Mouse (Mus musculus) left cerebral cortex, postnatal 4 days (tissue): ENCODE data around the gene Acvr2a. TPM values are rescaled to one million over a fixed set of nuclear protein-coding genes. Genes with fewer than 3 reads are reported as not detected.
A peak's percentile ranks its signal among the peaks of the same experiment; 100 is the strongest.

ENCODE experiments used
- DNase-seq: peaks from one replicate; pipeline ENCODE4 v3.0.0-alpha.2; 2022
- intact Hi-C: fragments of 180-260 bp; cut with DNase I; formaldehyde crosslinking; loops from one replicate; pipeline ENCODE4 v1.15.1; 2025
- total RNA-seq, 2 experiments: library from RNA; stranded (reverse); gene quantifications; 2 replicates each; pipeline ENCODE4 v1.2.3; 2021

Gene Acvr2a
- total RNA-seq = 10 to 100 TPM; 72.8 to 91.2 TPM

DNA sequence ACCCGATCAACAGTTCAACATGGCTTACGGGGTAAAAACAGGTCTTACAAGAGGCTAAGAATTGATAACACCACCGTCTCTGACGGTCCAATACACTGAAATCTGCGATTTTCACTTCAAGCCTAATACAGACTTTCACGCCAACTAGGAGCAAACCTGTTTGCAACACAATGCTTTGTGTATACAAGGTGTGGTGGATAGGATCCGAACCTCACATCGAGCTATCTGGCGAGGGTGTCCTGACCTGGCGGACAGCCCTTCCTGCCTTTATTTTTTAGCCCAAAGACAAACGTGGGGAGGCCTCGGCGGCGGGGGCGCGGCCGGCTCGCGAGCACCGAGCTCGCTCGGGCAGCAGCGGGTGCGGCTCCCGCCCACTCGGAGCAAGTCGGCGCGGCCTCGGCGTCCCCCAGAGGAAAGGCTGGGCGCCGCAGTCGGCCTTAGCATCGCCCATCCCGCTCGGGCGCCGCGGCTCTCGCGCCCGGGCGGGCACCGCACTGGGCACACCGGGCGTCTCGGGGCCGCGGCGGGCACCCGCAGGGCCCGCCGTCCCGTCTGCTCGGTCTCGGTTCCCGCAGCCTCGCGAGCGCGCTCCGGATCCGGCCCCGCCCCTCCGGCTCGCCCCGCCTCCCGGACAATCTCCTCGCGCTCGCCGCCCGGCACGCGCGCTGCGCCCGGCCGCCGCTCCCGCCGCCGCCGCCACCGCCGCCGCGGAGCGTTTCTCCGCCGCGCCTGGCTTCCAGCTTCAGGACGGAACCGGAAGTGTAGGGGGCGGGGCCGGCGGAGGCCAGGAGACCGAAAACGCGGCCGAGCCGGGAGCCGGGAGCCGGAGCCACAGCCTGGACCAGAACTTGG lies at the start of gene Acvr2a:
TSS of gene Acvr2a (plus strand) at position 739 of the 852 bp plus-strand sequence.
- intact Hi-C loops = loop anchor here (10.0 kb wide), 1 partner anchor 819 kb away; no protein-coding TSS in a partner anchor
- peak; percentile 94 for DNase-seq

DNA sequence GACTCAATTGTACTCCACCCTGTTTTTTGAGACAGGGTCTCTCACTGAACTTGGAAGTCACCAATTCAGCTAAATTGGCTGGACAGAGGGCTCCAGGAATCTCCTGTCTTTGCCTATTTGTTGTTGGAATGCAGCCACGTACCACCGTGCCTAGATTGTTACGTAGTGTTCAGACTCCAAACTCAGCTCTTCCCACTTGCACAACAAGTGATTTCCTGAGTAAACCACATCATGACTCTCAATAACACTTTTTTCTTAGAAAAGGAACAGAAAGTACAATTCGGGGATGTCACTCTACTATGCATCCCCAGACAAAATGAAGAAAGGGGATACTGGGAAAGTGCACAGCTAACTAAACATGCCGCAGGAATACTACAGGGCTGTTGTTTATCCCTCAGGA lies 47.4 kb upstream of the Acvr2a start:
- no peak for DNase-seq
- intact Hi-C loops = no loop called here

DNA sequence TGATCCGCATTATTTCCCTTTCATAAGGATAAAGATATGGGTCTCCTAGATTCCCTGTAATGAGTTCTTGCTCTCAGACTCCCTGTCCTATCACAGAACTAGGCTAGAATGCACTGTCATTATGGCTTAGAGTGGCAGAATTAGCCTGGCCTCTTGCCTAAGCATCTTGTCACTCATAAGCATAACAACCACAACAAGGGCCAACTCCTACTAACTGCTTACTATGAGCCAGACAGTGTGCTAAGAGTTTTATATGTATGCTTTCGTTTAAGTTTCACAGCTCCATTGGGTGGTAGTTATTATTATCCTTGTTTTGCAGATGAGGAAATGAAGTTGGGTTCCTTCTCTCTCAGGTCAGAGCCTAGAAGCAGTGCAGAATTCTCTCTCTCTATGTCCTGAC lies 46.1 kb upstream of the Acvr2a start:
- no peak for DNase-seq
- intact Hi-C loops = no loop called here

DNA sequence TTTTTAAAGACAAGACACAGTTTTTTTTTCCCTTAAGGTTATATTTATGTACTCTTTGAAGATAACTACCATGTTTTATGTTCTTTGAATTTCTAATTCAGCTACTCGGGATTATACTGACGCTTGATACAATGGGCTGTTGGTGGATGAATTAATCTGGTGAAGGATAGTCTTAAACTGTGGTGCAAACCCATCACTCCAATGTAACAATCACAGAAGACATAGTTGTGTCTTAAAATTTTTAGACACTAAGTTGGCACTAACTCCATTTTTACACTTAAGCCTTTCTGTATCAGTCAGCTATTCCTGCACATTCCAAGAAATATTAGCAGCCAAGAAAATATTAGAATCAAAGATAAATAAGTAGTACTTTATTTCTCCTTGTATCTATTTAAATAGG lies 45.7 kb upstream of the Acvr2a start:
- intact Hi-C loops = no loop called here

DNA sequence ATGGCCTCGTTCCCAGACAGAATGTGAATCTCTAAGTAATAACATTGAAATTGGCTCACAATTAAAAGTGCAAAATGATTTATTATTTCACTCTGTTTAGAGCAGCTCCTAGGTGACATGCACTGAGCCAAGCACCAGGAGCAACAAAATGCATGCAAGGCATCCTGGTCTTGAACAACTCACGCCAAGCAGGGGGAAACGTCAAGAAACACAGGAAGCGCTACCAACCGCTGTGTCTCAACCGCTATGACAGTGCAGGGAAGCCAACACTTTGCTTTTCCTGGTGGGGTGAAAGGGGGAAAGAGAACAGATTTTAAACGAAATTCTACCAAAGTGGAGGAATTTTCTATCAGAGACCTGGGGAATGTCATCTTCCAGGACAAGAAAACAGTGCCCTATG lies 43.8 kb upstream of the Acvr2a start:
- no peak for DNase-seq
- intact Hi-C loops = no loop called here

More for the DNA sequence above, 45.7 kb upstream of the Acvr2a start:
- DNase-seq = no peak

DNA sequence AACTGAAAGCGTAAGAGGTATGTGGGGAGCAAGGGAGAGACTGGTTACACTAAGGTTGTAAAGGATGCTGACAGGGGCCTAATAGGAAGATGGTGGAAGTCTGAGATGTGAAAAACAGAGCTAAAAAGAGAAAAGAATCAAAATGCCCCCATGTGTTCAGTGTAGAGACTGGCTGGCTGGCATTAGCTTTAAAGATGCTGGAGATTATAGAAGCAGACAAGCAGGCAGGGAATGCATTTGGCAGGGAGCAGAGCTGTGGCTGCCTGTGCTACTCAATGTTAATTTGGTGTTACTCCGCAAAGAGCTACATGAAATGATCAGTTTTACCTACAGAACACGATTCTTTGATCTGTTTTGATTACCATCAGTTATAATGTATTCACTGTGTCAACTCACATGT lies 43.3 kb upstream of the Acvr2a start:
- DNase-seq = no peak
- intact Hi-C loops = no loop called here

DNA sequence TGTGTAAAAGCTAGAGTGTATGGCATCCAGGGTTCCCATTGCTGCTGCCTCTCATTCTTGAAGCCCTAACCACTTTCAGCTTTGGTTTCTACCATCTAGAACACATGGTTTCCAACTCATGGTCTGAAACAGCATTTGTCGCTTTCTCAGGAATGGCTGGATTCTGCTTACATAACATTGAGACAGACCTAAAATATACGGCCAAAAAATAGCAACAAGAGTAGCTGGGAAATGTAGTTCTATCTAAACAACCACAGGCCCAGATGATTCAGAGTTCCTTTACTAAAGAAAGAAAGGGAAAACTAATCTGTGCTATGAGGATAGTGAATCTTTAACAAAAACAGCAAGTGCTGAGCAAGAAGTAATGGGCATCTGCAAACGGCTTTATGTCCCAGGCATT lies 38.6 kb upstream of the Acvr2a start:
- no peak for DNase-seq
- intact Hi-C loops = no loop called here

DNA sequence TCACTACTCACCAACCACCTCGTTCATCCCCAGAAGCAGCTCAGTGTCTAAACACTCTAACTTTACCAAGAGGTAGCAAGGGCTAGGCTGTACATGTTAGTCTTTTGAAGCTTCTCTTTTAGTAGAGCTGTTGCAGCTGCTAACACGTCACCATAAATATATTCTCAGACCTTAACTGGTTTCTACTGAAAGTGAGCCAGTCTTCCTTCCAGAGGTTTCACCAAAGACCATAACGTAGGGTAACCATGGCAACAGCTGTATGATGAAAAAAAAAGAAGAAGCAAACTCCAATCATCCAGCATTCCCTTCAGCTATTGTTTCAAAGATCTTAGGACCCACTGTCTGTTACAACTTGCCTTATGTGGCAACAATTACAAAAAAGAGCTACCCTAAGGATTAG lies 25.0 kb upstream of the Acvr2a start:
- intact Hi-C loops = no loop called here
- DNase-seq = no peak

DNA sequence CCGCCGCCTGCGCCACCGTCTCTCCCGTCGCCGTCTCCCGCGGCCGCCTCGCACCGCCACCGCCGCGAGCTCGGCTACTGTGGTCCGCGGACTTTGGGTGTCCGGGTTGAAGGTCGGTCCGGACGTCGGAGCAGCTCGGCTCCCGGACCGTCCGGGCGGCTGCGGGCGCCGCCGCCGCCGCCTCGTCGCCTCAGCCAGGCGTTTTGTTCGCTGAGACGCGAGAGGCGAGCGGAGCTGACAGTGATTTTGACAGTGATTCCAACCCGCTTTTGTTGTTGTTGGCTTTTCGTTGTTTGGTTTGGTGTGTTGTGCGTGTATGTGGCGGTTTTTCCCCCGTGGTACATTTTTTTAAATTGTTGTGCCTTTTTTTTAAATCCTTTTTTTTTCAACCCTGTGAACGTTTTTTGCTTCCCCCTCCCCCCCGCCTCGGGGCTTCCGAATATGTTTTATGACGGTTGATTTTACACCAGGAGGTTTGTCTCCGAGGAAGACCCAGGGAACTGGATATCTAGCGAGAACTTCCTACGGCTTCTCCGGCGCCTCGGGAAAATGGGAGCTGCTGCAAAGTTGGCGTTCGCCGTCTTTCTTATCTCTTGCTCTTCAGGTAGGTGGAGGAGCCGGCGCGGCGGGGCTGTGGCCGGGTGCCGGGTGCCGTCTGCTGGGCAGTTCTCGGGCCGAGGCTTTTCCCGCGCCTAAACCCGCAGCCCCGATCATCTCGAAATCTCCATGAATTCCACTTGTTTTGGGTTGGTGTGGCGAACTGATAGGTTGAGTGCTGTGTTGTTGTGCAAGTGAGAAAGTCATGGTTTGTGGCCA lies 522 bp downstream of the Acvr2a start:
- intact Hi-C loops = loop anchor here (10.0 kb wide), 1 partner anchor 820 kb away; no protein-coding TSS in a partner anchor
- peak; percentile 36 for DNase-seq

DNA sequence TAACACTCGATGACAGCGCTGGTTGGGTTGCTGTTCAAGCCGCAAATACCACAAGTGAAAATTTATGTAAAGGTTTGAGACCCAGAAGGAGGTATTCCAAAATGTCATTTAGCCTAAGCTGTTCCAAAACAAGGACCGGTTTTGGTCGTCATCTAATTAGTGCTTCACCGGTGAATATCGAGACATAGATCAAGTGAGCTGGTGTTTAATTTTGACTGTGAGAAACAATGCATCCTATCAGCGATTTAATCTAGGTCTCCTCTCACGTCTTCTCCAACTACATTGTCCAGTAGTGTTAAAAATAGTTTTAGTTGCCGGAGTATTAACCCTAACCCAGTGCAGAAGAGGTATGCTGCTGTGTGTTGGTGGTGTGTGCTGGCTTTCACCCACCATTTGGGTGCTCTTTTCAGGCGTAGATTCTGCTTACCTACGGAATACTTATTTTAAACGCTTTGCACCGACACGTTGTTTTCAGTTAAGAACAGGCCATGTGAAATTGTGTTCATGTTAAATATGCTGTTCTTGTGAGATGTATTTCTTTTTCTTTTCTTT lies 1.2 kb downstream of the Acvr2a start:
- DNase-seq = no peak
- intact Hi-C loops = loop anchor here (10.0 kb wide), 1 partner anchor 820 kb away; no protein-coding TSS in a partner anchor

DNA sequence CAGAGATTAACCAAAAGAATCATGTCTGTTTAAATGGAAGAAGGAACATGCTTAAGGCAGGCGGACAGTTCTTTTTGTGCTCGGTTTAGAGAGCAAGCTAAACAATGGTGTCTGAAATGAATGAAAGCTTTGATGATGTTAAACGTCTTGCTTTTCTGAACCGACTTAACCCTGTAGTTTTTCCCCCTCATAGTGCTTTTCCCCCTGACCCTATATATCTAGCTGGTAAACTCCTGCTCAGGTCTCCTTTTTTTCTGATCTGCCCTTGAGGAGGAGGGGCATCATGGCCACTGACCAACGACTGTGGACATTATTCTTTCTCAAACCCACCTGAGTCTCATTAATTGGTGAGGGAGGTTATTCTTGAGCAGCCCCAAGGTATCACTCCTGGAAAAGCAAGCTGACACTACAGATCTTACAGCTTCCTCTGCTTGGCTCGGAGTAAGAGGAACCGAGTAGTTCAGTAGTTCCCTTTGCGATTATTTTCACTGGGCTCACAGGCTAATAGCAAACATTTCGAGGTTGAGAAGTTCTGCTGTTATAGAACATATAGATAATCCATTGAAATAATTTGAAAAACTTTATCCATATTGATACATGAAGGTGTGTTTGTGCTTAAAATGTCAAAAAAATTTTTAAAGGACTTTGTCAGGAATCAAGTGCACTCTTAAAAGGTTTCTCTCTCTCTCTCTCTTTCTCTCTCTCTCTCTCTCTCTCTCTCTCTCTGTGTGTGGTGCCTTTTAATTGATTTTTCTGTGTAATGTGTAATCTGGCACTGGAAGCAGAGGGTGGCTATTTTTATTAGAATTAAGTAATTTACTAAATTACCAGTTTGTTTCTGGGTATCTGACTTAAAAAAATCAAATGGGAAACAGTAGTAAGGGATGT lies 2.5 kb downstream of the Acvr2a start:
- intact Hi-C loops = loop anchor here (10.0 kb wide), 1 partner anchor 822 kb away; no protein-coding TSS in a partner anchor
- no peak for DNase-seq

DNA sequence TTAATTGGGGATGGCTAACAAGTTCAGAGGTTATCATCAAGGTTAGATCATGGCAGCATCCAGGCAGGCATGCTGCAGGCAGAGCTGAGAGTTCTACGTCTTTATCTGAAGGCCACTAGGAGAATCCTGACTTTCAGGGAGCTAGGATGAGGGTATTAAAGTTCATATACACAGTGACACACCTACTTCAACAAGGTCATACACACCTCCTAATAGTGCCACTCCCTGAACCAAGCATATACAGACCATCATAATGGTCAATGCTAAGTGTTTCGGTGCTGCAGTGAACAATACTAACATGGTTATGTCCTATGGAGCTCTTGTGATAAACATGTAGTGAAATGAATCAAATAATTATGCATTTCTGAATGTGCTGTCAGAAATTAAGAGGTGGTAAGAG lies 12.0 kb downstream of the Acvr2a start:
- intact Hi-C loops = no loop called here

DNA sequence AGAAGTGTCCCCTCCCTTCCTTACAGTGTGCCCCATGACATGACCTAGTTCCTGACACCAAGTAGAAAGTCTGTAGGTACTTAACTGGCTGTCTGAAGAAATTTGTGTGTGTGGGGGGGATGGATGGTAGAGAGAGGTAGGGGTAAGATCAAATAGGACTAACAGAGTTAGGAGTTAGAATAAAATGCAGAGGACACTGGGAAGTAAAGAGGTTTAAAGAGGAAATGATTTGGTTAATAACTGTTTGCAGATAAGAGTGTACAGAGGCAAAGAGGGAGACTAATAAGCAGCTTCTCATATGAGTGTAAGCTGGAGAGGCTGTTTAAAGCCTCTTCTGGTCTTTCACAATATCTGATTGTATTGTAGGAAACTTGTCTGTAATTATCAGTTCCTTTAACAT lies 12.5 kb downstream of the Acvr2a start:
- DNase-seq = no peak
- intact Hi-C loops = no loop called here

More for the DNA sequence above, 12.0 kb downstream of the Acvr2a start:
- no peak for DNase-seq

DNA sequence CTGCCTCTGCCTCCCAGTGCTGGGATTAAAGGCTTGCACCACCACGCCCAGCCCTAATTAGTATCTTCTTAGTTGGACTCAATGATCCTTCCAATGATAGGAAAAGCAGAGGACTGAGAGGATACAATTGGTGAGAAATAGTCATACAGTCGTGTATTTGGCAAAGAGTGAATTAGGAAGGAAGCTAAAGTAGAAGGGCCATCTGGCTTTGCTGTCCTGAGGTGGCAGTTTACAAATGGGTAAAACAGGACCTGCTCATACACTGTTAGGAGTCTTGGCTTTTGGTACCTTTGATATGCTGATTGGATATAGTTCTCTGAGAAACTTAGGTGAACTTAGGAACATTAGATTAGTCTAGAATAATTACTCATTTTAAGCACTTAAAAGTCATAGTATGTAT lies 16.6 kb downstream of the Acvr2a start:
- intact Hi-C loops = no loop called here
- DNase-seq = no peak

DNA sequence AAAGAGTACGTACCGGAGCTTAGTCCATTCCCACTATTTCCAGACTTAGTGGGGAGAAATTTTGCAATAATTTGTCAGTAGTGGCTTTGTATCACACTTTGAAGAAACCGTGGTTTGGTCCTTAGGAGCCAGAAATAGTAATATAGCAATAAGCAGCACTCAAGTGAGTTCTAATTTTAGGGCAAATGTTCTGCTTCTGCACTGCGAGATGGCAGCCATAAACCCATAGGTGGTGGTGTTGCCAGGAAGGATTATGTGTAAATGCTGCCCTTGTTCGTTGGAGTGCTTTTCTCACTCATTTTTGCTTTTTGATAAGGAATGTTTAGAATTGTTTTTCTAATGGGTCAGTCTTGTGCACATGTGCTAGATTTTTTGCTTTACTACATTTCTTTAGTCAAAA lies 18.4 kb downstream of the Acvr2a start:
- DNase-seq = no peak
- intact Hi-C loops = no loop called here

DNA sequence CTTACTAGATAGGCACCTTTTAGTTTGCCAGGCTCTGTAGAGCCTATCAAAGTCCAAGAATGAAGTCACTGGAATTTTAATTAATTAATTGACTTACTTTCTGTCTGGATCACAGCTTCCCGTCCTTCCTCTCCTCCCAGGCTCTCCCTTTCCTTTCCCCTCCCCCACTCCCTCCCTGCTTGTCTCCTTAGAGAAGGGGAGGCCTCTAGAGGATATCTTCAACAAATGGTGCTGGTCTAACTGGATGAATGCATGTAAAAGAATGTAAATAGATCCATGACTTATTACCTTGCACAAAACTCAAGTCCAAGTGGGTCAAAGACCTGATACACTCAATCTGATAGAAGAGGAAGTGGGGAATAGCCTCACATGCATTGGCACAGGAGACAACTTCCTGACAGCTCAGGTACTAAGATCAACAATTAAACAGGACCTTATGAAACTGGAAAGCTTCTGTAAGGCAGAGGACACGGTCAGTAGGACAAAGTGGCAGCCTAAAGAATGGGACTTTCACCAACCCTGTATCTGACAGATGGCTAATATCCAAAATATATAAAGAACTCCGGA lies 20.1 kb downstream of the Acvr2a start:
- DNase-seq = no peak
- intact Hi-C loops = no loop called here

DNA sequence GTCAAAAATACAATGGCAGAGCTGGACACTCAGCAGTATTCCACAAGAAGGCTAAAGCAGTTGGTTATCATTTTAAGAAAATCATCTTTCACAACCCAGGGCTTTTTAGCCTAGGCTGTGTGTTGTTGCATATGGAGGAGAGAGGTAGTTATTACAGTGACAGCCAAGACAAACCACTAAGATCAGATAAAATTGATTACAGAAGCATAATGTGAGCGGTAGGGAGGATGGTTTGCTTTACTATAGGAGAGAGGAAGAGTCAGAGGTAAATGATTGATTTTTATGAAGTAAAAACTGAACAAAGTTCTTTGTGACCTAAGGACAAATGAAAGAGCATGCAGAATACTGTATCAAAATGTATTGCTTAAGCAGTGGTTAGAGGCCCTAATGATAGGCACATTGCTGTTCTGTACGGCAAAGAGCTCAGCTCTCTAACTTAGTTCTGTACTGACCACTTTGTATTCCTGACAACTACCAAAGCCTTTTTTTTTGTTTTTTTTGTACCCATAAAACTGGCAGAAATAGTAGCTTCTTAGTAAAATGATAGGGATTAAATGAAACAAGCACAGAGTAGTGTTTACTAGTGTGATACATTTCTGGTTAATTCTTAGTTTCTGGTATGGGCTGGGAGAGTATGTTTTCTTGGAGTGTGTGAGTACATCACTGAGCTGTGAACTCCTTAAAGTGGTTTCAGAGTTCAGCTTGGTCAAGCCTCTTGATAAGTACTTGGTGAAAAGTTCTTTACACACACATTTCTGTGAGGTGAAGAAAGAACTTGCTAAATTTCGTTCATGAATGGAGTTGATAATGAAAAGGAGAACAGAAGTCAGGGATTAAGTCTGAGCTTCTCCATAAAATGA lies 27.9 kb downstream of the Acvr2a start:
- no peak for DNase-seq
- intact Hi-C loops = no loop called here

DNA sequence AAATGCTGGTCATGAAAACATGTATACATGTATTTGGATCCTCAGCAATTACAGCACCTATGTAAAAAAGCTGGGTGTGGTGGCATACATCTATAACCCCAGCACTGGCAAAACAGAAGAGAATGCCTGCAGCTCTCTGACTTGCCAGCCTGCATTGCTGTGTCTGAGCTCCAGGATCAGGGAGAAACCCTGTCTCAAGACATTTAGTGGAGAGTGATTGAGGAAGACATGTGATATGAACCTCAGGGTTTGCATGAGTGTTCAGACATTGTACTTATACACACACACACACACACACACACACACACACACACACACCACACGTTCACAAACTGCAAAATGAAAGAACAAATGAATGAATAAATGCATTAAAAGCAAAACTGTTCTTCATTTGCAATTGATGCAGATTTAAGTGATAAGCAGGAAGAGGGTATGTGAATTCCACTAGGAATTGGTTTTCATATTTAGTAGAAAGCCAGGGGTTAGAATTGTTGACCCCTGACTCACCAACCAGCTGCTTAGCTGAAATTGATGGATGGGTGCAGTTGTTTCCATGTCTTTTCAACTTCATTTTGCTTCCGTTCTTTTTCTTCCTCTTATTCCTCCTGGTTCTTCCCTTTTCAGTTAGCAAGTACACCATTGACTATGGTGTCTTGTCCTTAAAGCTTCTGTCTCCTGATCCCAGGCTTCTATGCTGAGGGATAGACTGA lies 32.9 kb downstream of the Acvr2a start:
- intact Hi-C loops = no loop called here

More for the DNA sequence above, 32.9 kb downstream of the Acvr2a start:
- DNase-seq = no peak
